Mouse (Mus musculus): ENCODE results near the gene Ndc80.

DNA sequence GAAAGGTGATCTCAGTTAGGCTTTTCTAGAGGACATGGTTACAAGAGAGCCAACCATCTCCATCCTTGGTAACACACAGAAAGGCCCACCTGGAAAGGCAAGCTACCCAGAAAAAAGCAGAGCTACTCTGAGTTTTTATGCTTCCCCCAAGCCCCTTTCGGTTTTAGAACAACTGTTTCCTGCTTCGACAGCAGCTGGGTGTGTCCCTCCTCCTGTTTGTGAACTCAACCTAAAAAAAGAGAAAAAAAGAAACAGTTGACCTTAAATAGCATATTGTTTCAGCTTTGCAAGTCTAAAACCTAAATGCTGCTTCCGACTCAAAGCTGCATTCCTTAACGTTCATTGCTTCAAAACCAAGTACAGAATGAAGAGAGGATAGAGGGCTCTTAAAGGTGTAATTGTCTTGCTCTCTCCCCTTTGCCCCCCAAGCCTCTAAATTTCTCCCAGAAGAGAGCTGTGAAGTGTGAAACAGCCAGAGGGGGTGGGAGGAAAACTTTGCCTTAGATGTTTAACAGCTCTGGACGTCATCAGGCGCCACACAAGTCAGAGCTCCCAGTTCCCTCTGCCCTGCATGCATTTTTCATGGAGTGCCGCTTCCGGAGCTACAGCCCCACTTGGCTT, 40.3 kb downstream of the Ndc80 start:
- no peak for TF ChIP-seq CTCF (IDR thresholded peaks at IDR 0.05; ENCODE audit: low read depth, low read length)
- TF ChIP-seq POLR2A (IDR thresholded peaks at IDR 0.05; ENCODE audit: extremely low read depth, insufficient read depth, low read length), result no peak
